Mouse (Mus musculus): ENCODE measurements at regions not wholly inside any gene's neighbourhood (a gene's known extent, or its start where the extent isn't known, plus 50 kb on each side); places are given as distances from the start of the nearest gene placed in this dataset.
A peak's percentile ranks its signal among the peaks of the same experiment; 100 is the strongest.
"Not testable (repeated sequence)": the region's sequence is repeated elsewhere in the genome, so short reads cannot be mapped to it uniquely, and the experiment has no call there.

DNA sequence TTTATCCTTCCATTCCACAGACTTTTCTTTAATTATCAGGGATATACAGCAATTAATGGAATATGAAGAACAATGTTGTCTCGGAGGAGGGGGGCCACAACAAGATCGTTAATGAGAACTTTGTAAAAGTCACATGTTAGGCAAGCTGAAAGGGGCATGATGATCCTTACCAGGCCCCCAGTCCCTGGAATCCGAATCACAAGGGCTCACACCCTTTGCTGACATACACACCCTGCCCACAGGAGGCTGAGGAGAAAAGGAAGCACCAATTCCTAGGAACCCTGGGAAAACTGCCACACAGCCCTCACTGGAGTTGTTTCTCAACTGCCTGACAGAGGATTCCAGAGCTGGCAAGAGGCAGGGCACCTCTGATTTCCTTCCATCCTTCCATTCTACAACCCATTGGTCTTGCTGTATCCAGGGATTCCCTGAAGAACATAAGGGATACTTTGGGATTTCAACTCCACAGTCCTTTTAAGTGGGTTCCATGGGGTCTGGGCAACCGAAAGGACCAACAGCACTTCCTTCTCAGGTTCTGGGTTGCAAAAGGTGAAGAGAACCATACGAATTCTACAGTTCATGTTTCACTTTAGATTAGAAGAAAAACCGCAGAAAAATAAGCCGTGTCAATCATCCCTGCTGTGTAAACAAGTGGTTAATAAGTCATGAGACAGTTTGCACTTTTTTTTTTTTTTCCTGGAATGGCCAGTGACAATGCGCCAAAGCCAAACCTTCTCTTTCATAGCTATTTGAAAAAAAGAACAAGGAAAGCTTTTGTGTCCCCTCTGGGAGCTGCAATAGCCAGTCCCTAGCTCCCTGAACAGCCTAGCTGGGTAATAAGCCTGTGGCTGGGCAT, 112.2 kb downstream of the Apob start:
- Histone ChIP-seq H3K4me2 (no peak overlapping the region), H3K36me3 (ENCODE audit: insufficient read depth) (no peaks in the 10 kb centered on the region), H3K27me3 (ENCODE audit: insufficient read depth, low read length) (no peaks in the 10 kb centered on the region), H3K9me3 (ENCODE audit: low read depth, low read length) (no peaks in the 10 kb centered on the region), H3K4me1 (ENCODE audit: insufficient read depth) (no peaks in the 10 kb centered on the region), H3K4me3 (ENCODE audit: low read depth, low read length) (no peak overlapping the region), H3K27ac (ENCODE audit: low read depth) (no peak overlapping the region), H3K9ac (no peak overlapping the region)
- ATAC-seq (ENCODE audit: insufficient read depth), result no peak
- no peak for DNase-seq
- no peak for TF ChIP-seq CTCF (IDR thresholded peaks at IDR 0.05; ENCODE audit: low read depth)
- whole genome bisulfite sequencing, result 62% methylated on average over 8 of the region's 8 CpGs

DNA sequence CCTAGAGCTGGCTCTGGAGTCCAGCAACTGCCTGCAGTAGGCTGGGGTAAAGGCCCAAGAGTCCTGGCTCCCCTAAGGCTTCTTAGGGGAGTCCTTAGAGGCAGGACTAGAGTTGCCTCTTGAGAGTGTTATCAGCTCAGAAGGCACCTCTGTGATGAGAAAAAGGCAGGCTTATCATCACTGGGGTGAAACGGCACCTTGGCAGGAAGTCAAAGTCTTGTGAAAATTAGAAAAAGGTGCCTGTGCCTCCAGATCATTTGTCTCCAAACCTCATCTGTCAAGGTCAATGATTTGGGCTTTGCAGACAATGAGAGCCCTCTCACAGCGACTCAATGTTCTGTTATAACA, 112.8 kb downstream of the Apob start:
- DNase-seq (no peak), ATAC-seq (ENCODE audit: insufficient read depth) (no peak)
- no peak overlapping the region for H3K4me3 ChIP-seq (ENCODE audit: low read depth, low read length)
- H3K36me3 ChIP-seq (ENCODE audit: insufficient read depth), result no peaks in the 10 kb centered on the region
- no peaks in the 10 kb centered on the region for H3K9me3 ChIP-seq (ENCODE audit: low read depth, low read length)
- no peaks in the 10 kb centered on the region for H3K27me3 ChIP-seq (ENCODE audit: insufficient read depth, low read length)
- no peaks in the 10 kb centered on the region for H3K4me1 ChIP-seq (ENCODE audit: insufficient read depth)
- H3K4me2 ChIP-seq, result no peak overlapping the region
- WGBS, result 50% methylated on average over 2 of the region's 2 CpGs
- no peak for TF ChIP-seq CTCF (IDR thresholded peaks at IDR 0.05; ENCODE audit: low read depth)
- no peak overlapping the region for H3K9ac ChIP-seq
- no peak overlapping the region for H3K27ac ChIP-seq (ENCODE audit: low read depth)

DNA sequence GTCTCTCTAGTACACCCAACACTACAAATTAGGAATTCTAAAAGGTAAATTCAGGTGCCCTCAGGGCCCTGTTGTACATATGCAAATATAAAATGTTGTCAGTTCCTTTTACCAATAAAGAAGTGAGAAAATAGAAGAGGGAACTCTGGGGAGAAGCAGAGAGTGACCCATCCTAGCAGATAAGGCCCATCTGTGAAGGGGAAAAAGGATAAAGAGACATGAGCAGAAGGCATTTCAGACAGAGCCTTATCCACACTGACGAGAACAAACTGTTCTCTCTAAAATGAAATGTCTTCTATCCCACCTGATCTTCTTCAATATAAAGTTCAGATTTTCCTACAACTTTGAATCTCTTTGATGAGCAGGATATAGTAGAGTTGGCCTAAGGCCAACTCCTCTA, 114.5 kb upstream of the Ldah start:
- Histone ChIP-seq H3K4me3 (ENCODE audit: low read depth, low read length) (no peak overlapping the region), H3K4me2 (no peak overlapping the region), H3K36me3 (ENCODE audit: insufficient read depth) (no peaks in the 10 kb centered on the region), H3K27me3 (ENCODE audit: insufficient read depth, low read length) (no peaks in the 10 kb centered on the region), H3K4me1 (ENCODE audit: insufficient read depth) (no peaks in the 10 kb centered on the region), H3K9me3 (ENCODE audit: low read depth, low read length) (no peaks in the 10 kb centered on the region), H3K27ac (ENCODE audit: low read depth) (no peak overlapping the region), H3K9ac (no peak overlapping the region)
- ATAC-seq (ENCODE audit: insufficient read depth), result no peak
- no peak for DNase-seq
- TF ChIP-seq CTCF (IDR thresholded peaks at IDR 0.05; ENCODE audit: low read depth), result no peak
- WGBS, result 87% methylated on average over 1 of the region's 1 CpGs

DNA sequence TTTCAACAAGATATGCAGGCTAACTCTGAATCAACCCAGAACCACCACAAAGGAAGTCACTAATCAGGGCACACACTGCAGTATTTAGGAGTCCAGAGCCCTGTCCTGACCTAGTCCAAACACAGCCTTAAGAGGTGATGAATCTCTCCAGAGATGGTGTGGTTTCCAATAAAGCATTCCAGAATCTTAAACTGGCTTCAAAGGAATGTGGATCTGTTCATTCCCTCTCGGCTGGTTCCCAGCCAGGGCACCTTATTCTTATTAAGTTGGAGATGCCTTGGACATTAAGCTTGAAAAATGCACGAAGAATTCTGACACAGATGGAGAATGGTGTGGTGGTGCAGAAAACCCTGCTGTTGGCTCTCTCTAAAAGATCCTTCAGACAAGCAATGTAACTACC, 112.0 kb upstream of the Ldah start:
- H3K4me3 ChIP-seq (ENCODE audit: low read depth, low read length), result no peak overlapping the region
- DNase-seq, result no peak
- H3K4me1 ChIP-seq (ENCODE audit: insufficient read depth), result no peaks in the 10 kb centered on the region
- no peak for TF ChIP-seq CTCF (IDR thresholded peaks at IDR 0.05; ENCODE audit: low read depth)
- no peak for ATAC-seq (ENCODE audit: insufficient read depth)
- H3K9ac ChIP-seq, result no peak overlapping the region
- no peaks in the 10 kb centered on the region for H3K9me3 ChIP-seq (ENCODE audit: low read depth, low read length)
- H3K27ac ChIP-seq (ENCODE audit: low read depth), result no peak overlapping the region
- no peaks in the 10 kb centered on the region for H3K36me3 ChIP-seq (ENCODE audit: insufficient read depth)
- H3K4me2 ChIP-seq, result no peak overlapping the region
- 50% methylated on average over 2 of the region's 2 CpGs for WGBS
- H3K27me3 ChIP-seq (ENCODE audit: insufficient read depth, low read length), result no peaks in the 10 kb centered on the region

DNA sequence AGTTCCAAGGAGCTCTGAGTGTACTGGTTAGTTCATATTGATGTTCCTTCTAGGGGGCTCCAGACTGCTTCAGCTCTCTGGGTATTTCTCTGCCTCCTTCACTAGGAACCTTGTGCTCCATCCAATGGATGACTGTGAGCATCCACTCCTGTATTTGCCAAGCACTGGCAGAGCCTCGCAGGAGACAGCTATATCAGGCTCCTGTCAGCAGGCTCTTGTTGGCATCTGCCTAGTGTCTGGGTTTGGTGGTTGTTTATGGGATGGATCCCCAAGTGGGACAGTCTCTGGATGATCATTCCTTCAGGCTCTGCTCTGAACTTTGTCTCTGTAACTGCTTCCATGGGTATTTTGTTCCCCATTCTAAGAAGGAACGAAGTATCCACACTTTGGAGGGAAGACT, 109.5 kb upstream of the Ldah start:
- H3K4me1 ChIP-seq (ENCODE audit: insufficient read depth); H3K27me3 ChIP-seq (ENCODE audit: insufficient read depth, low read length); H3K4me2 ChIP-seq; ATAC-seq (ENCODE audit: insufficient read depth); H3K9ac ChIP-seq; H3K4me3 ChIP-seq (ENCODE audit: low read depth, low read length); H3K27ac ChIP-seq (ENCODE audit: low read depth); DNase-seq; H3K9me3 ChIP-seq (ENCODE audit: low read depth, low read length); H3K36me3 ChIP-seq (ENCODE audit: insufficient read depth): not testable (repeated sequence)
- 56% methylated on average over 2 of the region's 2 CpGs for WGBS

DNA sequence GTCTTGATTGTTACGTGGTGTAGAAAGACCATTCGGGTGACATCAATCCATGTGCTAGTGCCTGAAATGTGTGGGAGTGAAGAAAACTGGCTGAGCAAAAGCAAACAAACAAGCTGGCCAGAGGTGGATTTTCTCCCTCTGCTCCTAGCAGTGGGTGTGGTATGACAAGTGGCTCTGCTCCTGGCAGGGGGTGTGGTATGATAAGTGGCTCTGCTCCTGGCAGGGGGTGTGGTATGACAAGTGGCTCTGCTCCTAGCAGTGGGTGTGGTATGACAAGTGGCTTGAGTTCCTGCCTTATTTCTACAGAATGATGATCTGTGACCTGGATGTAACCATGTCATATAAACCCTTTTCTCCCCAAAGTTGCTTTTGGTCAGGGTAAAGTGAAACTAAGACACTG, 108.8 kb upstream of the Ldah start:
- Histone ChIP-seq H3K36me3 (ENCODE audit: insufficient read depth) (no peaks in the 10 kb centered on the region), H3K27me3 (ENCODE audit: insufficient read depth, low read length) (no peaks in the 10 kb centered on the region), H3K4me1 (ENCODE audit: insufficient read depth) (no peaks in the 10 kb centered on the region), H3K4me3 (ENCODE audit: low read depth, low read length) (no peak overlapping the region), H3K27ac (ENCODE audit: low read depth) (no peak overlapping the region), H3K9me3 (ENCODE audit: low read depth, low read length) (no peaks in the 10 kb centered on the region), H3K9ac (no peak overlapping the region), H3K4me2 (no peak overlapping the region)
- no peak for TF ChIP-seq CTCF (IDR thresholded peaks at IDR 0.05; ENCODE audit: low read depth)
- 42% methylated on average over 2 of the region's 2 CpGs for WGBS
- ATAC-seq (ENCODE audit: insufficient read depth) (no peak), DNase-seq (no peak)

DNA sequence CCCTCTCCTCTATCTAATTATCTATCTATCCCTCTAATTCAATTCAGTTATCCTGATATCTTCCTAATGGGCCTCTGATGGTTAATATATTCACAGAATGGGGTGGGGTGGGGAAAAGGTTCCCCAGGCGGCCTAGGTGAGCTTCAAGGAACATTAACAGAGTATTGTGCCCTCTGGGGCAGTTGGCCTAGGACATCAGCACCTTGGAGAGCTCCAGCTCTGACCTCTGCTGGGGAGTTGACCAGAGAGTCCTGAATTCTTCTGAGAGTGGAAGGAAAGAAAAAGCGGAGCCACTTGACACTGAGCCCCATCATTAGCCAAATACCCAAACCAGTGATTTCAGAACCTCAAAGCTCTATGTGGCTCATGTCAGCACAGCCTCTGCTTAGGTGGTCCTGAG, 108.1 kb upstream of the Ldah start:
- DNase-seq, result peak; percentile 78
- ATAC-seq (ENCODE audit: insufficient read depth), result no peak
- Histone ChIP-seq H3K4me2 (no peak overlapping the region), H3K4me1 (ENCODE audit: insufficient read depth) (no peaks in the 10 kb centered on the region), H3K27me3 (ENCODE audit: insufficient read depth, low read length) (no peaks in the 10 kb centered on the region), H3K4me3 (ENCODE audit: low read depth, low read length) (no peak overlapping the region), H3K9ac (no peak overlapping the region), H3K36me3 (ENCODE audit: insufficient read depth) (no peaks in the 10 kb centered on the region), H3K27ac (ENCODE audit: low read depth) (no peak overlapping the region), H3K9me3 (ENCODE audit: low read depth, low read length) (no peaks in the 10 kb centered on the region)
- WGBS, result 46% methylated on average over 2 of the region's 2 CpGs
- TF ChIP-seq CTCF (IDR thresholded peaks at IDR 0.05; ENCODE audit: low read depth), result no peak

Data from lung, embryonic 14.5 days (tissue).